Mouse (Mus musculus): ENCODE results near the gene Aif1.

Aif1 gene

DNA sequence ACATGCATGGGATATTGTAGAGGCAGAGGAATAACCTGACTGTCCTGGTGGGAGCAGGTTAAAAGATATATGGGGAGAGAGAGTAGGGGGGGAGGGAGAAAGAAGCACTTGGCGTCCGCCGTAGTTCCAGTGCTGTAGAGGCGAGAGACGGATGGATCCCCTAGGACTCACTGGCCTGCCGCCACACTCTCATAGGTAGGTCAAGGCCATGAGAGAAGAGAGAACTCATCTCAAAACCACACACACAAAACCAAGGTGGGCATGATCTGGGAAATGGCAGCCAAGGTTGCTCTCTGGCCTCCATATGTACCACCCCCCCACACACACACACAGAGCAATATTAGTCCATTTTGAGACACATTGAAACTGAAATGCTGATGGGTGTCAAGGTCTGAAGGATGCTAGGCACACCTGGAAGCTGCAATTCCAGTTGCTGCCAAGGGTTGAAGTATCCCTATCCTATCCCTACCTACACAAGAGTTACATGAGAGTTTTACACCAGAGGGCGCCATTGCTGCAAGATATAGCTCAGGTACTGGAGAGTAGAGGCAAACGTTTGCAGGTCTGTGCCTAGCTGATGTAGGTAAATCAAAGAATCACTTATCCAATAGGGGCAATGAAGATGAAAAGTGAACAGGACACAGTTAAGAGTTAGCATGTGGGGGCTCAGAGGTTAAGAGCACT is 9.4 kb downstream of the Aif1 start:
- no peak for DNase-seq (ENCODE audit: inconsistent ontology term)

DNA sequence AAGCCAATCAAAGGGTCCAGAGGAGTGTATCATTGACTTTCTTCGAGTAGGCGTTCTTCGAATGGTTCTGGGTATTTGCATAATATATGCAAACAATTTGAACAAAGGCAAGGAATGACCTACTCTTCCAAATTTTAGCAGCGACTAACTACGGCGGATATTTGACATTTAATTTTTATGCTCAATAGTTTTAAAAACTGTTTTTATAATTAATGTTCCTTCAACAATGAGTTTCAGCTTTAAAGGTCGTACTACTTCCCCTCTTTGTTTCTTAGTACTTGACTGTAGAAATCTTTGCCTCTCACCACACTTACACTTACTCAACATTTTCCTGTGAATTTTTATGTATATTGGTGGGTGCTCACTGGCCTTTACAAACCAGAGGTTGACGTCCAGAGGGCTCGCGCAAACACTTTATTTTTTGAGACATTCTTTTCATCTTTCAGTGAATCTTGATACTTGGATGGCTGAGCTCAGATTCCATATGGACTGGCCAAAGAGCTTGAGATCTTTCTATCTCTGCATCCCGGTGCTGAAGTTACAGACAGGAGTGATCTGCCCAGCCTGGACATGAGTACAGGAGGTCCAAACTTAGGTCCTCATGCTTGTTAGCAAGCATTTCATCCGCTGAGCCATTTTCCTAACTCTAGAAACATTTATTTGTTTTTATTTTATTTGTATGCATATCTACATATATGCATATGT is 10.3 kb downstream of the Aif1 start:
- no peak for DNase-seq (ENCODE audit: inconsistent ontology term)

DNA sequence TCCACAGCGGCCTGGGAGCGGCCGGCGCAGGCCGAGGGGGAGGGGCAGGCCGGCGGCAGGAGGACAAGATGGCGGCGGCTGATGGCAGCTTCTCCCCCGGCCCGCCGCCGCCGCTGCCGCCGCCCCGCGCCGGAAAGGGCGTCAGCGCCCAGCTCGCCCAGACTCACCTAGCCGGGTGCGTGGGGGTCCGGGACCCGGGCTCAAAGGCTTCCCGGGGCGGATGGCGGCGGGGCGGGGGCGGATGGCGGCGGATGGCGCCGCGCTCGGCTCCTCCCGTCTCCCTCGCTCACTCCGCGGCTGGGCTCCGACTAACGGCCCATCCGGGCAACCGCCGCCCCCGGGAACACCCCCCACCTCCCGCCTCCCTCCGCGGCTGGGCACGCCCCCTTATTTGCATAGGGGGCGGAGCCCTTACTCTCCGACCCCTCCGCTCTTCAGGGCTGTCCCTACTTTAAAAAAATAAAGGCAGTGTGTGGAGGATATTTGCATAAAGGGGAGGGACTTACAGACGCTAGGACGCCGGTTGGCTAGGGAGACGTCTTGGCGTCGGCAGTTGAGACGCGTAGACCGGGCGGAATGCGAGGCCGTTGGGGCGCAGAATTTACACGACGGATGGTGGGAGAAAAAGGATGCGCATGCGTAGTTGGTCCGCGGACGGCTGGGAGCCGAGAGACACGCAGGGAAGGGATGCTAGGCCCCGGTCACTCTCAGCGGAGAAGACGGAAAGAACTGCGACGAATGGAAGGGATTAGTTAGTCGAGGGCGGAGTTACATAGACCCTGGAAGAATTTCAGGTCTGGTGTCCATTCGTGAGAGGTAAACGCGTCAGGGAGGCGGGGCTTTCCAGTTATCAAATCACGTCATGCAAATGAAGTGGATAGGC is 11.1 kb downstream of the Aif1 start, which contains the start of gene Prrc2a:
Prrc2a (minus strand) TSS at position 330 of the 883 bp plus-strand sequence.
- DNase-seq (ENCODE audit: inconsistent ontology term) = peak; percentile 99

DNA sequence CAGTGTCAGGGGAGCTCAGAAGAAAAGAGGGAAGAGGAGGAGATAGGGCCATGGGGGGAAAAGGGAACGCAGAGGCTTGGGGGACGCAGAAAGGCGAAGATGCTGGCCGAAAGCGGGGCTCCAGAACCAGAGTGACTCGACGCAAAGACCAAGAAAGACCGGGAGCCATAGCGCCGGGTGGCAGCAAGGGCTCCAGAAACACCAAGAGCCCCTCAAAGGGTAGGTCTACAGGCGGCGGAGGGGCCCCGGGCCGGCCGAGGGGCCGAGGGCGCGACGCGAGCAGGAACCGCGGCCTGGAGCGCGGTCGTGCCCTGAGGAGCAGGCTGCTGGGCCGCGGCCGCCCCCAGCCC is 11.7 kb downstream of the Aif1 start:
- DNase-seq (ENCODE audit: inconsistent ontology term) = no peak

DNA sequence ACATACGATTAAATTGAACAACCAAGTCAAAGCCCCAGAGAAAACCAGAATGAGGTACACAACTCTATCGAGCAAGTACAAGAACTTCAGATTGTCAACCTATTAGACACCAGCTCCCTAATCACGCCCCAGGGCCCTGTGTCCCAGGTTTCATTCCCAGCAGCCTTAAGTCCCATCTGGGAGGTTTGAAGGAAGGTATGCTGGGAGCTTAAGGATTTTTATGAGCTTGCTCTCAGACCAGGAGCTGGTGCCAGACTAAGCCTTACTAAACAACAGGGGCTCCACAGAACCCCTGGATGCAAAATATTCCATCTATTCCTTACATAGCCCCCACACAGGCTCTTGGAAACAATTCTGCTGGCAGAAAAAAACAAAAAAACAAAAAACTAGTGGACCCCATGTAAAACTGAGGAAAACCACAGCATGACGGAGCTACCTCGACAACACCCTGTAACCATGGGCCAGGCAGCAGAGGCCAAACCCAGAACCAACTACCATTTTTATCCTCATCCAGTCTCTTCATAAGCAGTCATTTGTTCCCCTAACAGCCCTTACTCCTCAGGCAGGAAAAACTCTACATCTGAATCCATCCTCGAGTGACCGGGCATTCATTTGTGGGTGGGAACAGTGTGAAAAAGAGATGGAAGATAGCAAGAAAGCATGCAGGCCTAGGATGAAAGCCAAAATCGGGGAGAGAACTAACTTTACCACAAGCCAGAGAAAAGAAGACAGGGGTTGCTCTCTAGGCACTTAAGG is 12.4 kb downstream of the Aif1 start:
- DNase-seq (ENCODE audit: inconsistent ontology term) = peak; percentile 37

DNA sequence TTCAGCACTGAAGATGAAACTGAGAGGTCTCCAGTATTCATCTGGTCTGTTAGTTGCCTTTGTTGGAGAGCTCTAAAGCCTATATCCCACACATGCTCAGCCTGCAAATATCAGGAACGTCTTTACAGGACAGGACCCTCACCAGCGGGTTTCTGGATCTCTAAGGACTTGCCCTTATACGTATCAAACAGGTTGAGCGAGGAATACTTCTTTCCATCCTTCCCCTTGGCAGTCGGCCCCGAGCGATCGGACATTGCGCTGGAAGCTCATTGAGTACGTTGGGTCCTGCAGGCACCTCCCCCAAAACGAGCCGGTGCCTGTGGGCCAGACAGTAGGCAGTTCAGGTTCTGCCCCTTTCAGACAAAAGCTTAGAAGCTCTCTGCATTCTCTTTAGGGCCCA is 13.1 kb downstream of the Aif1 start:
- no peak for DNase-seq (ENCODE audit: inconsistent ontology term)

DNA sequence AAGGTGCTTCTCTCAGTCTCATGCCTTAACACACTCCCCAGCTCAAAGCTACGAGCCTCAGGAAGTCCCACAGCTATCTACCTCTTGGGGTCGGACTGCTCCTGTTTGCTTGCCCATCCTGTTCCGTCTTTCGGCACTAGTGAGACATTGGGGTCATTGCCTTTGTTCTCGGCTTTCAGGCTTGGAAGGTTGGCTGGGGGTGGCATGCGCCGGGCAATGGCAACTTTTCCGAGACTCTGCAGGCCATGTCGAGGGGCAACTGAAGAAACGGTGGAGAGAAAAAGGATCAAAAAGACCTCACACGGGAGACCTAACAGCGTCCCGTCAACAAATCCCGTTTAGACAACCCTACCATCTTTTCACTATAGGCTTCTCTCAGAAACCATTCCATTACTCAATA is 13.7 kb downstream of the Aif1 start:
- no peak for DNase-seq (ENCODE audit: inconsistent ontology term)

DNA sequence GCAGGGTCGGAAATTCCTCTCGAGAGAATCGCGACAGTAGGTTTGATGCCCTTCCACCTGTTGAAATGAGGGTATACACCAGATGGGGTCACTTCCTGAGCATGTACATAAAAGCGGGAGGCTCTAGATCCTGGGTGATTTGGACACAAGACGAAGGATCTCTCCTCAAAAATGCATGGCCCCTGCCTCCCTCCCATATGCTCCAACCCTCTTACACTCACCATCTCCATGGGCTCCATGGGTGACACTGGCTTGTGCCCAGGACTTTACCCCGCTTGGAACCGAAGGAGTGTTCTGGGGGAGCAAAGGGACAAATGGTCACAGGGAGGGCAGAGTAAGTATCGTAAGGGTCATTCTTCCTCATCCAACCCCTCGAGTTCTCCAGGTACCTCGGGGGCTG is 14.4 kb downstream of the Aif1 start:
- DNase-seq (ENCODE audit: inconsistent ontology term) = no peak

DNA sequence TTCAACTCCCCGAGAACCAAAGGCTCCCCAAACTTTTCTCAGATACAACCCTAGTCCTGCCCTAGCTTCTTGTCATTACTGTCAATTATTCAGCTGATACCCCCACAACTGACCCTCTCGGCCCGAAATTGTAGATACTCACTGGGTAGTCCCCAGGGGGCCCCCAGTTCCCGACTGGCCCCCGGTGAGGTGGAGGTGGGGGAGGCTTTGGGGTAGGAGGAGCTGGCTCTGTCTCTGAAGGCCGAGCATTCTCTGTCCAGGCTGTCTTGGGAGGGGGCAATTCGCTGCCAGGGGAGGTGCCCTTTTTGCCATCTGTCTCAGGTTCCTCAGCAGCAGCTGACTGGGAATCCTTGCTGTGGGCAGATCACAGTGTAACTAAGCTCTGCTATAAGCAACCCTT is 16.2 kb downstream of the Aif1 start:
- DNase-seq (ENCODE audit: inconsistent ontology term) = no peak

DNA sequence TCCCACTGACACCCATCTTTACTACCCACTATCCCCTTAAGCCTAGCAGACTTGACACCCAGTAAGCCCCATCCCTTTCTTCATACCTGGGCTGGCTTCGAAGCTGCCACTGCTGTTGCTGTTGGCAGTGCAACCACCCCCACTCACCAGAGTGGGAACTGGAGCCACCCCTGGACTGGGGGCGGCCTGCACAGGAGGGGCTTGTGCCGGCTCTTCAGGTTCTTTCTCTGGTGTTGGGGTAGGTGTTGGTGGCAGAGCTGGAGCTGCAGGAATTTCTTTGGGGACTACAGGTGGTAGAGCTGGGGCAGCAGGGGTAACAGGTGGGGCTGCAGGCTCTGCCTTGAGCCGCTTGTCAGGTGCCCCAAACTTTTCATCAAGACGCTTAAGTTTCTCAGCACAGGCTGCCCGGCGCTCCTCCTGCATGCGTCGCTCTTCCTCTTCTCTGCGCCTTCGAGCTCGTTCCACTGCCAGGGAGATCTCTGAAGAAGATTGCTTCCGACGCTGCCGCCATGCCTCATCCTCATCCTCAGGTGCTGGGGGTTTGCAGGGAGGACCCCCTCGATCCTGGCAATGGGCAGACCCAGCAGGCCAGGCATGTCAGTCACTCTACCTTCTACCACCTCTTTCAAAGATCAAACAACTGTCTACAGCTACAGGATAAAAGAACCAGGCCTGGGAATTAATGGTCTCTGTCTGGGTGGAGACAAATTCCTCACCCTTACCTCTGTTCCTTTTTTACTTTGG is 16.8 kb downstream of the Aif1 start:
- no peak for DNase-seq (ENCODE audit: inconsistent ontology term)

DNA sequence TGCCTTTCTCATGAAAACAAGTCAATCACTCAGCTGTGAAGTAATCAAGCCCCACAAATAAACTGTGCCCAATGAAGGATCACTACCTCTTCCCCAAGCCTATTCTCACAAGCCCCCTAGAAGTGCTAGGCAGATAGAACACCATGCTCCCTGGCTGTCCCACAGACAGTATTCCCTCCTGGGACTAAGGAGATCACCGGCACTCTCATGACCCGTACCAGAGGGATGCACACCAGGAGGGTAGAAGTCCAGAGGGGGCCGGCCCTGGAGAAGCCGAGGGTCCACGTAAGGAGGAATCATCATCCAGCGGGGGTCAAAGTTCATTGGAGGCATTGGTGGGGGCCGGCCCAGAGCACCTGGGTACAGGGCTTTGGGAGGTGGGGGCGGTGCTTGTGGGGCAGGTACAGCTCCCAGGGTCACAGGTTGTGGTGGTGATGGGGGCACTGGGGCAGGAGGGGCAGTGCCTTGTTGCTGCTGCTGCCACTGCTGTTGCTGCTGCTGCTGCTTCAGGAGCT is 18.1 kb downstream of the Aif1 start:
- no peak for DNase-seq (ENCODE audit: inconsistent ontology term)

DNA sequence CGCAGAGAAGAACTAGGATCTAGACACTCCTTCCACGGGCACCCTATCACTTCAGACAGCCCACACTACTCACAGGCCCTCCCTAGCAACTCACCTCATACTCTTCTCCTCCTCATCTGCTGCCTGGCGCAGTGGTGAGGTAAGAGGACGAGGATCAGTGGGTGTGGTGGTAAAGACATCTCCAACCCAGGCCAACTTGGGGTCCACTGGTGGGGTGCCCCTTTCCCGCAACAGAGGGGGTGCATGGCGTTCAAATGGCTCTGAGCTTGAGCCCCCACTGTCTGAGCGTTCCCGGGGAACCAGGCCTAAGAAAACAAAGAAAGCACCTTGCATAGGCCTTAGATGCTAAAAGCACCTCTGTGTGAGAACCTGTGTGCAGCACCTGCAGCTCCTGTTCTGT is 18.6 kb downstream of the Aif1 start:
- DNase-seq (ENCODE audit: inconsistent ontology term) = no peak

DNA sequence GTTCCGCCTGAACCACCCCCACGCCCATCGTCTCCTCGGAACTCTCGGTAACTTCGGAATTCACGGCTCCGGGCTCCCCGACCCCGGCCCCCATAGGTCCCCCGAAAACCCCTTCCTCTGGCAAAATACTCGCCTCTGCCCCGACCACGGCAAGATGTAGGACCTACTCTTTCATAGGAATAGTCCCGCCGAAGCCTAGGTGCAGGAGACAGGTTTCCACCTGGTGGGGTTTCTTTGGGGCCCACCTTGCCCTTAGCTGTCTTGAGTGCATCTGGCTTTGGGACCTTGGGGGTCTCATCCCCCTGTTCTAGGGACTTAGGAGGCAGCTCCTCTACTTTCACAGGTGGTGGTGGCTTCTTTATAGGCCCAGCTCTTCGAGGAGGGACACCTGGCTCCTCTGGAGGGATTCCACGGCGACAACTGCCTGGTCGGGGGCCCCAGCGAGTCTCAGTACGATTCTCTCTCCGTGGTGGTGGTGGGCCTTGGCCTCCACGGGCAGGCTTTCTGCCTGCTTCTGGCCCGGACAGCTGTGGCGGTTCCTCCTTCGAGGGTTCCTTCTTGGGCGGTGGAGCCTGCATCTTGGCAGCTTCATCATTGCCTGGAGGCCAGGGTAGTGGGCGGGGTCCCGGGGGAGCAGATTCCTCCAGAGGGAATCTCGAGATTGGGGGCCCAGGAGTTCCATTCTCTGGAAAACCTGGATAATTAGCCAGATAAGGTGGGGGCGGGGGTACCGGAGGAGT is 19.2 kb downstream of the Aif1 start:
- DNase-seq (ENCODE audit: inconsistent ontology term) = no peak

DNA sequence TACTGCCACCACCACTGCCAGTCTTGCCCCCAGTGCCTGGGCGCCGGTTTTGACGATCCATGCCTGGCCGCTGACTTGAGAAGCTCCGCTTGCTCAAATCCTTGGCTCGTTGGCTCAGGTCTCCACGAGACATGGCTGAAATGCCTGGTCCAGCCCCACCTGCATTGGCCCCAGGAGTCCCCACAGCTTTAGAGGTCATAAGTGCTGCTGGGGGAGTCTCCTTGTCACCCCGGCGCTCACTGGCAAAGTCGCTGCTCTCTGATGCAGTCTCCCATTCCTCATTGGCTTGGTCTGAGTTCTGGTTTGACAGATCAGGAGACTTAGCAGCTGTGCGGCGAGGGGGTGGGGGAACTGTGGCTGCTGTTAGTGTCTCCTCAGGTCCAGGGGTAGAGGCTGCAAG is 20.4 kb downstream of the Aif1 start:
- no peak for DNase-seq (ENCODE audit: inconsistent ontology term)

DNA sequence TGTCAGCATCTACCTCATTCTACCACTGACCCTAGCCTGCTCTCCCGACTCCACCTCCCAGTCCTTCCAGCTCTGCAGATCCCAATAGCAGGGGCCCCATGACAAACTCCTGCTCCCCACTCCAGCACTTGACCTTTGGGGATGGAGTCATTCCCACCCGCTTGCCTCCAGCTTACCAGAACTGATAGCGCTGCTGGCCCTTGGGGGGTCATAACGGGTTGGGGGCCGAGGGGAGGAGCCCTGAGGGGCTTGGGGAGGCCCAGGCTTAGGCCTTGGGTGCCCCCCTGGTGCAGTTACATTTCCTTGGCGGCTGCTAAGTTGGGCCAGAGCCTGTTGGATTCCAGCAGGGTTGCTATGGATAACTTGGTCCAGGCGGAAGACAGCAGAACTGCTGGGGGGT is 21.3 kb downstream of the Aif1 start:
- DNase-seq (ENCODE audit: inconsistent ontology term) = no peak

DNA sequence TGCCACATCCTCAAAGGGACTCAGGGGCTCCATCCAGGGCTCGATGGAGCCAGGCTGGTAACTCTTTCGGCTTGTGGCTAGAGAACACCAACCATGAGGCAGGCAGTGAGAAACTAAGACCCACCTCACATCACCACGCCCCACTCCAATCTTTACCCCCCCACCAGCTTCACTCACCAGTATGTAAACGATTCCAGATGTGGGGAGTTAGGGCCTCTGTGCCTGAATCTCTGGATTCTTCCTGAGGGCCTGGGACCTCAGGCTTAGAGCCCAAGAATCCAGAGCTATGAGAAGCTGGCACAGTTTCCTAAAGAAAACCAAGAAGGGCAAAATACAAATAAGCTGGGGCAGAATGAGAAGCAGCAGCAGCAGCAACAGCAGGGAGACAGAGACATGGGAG is 21.9 kb downstream of the Aif1 start:
- no peak for DNase-seq (ENCODE audit: inconsistent ontology term)

DNA sequence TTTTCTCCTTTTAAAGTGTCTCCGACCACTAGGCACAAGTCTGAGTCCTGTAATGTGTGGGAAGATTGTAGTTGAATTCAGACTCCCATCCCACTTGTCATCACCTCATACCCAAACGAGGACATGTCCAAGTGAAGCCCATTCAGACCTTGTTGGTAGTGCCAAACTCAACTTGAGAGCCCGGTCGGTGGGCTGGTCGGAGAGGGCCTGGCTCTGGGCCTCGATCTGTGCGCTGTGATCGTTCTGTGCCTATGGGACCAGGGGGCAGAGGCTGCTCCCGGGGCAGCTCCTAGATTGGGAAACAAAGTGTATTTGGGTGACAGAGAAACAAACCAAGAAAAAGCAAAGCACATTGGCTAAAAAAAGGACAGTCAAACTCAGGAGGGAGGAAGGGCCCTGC is 22.8 kb downstream of the Aif1 start:
- no peak for DNase-seq (ENCODE audit: inconsistent ontology term)

DNA sequence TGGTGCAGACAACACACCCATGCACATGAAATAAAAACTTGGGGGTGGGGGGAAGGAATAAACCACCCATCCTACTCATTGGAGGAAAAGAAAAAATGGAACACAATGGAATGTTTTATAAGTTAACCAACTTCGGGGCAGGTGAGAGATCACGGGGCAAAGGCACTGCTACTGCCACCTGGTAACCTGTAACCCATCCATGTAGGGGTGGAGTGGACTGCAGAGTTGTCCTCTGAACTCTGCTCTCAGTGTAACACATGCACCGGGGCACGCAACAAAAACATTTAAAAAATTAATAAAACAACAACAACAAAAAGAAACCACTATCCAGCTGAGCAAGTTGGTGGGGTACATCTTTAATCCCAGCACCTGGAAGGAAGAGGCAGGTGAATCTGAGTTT is 23.7 kb downstream of the Aif1 start:
- no peak for DNase-seq (ENCODE audit: inconsistent ontology term)

DNA sequence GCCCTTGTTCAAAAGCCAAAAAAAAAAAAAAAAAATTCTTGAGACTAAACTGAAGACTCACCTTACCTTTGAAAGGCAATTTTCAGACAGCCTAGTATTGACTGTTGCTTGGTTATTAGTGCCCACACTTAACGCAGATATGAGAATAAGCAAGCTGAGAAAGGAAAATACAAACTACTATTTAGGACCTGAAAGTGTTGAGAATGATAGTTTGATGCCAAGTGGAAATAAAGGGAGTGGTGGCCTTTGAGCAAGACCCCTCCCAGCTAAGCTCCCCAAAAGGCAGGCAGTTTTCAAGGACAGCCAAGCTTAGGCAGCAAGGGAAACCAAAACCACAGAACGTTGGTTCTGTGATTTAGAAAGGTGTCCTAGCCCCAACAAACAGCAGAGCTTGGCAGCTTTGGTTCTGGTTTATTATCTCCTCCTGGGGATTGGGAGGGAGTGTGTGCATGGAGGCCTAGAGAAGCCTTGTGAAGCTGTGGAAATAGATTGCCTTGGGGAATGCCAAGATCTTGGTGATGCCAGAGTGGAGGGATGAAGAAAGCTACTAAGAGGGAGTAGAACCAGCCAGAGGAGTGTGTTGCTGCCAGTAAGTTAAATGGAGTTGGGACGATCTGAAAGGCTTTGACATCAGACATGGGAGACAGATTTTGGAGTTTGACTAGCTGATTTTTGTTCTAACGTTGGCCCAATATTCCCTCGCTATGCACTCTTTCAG is 27.8 kb downstream of the Aif1 start:
- DNase-seq (ENCODE audit: inconsistent ontology term) = no peak

DNA sequence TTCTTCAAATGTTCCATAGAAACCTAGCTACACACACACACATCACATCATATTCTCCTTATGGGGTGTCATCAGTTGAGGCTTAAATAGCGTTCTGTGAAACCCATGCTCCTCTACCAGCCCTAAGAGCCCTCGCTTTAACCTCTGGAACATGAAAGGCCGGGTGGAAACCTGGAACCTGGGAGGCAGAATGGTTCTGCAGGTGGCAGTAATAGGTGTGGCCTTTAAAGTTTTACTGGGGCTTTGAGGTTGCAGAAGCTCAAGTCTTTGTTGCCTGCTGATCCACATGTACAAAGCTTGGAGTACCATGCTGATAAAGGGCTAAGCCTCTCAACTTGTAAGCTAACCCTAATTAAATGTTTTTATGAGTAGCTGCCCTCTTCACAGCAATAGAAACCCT is 28.5 kb downstream of the Aif1 start:
- no peak for DNase-seq (ENCODE audit: inconsistent ontology term)
